Mouse (Mus musculus) T-helper 2 cell (primary cell): Measurements from ENCODE around the gene Bach2.

Experiments
- in situ Hi-C: fragments of 300-600 bp; cut with MboI, MseI; formaldehyde crosslinking; loops from one replicate; pipeline ENCODE4 v1.15.1; 2025; ENCODE audit warnings: high pct_unique_total_duplicates

The Bach2 gene

DNA sequence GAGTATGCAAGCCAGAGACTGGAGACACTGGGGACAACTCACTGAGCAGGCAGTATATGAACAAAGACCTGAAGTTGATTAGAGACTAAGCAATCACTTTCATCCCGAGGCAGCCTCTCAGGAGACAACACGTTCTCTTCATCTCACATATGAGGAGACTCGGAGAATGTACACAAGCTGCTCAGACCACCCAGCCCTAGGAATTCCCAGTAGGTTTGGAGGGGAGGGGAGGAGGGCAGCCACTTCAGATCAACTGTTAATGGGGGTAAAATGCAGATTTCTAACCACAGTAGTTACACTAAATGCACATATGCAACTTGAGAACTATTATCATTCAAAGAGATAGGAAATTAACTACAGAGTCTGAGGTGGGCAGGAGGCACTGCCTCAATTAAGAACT is 240.6 kb downstream of the Bach2 start:
- in situ Hi-C loops = no loop called here

GRCm38 (mm10) chr4:32479801-32480700 is 241.4 kb downstream of the Bach2 start:
- in situ Hi-C loops = no loop called here

DNA sequence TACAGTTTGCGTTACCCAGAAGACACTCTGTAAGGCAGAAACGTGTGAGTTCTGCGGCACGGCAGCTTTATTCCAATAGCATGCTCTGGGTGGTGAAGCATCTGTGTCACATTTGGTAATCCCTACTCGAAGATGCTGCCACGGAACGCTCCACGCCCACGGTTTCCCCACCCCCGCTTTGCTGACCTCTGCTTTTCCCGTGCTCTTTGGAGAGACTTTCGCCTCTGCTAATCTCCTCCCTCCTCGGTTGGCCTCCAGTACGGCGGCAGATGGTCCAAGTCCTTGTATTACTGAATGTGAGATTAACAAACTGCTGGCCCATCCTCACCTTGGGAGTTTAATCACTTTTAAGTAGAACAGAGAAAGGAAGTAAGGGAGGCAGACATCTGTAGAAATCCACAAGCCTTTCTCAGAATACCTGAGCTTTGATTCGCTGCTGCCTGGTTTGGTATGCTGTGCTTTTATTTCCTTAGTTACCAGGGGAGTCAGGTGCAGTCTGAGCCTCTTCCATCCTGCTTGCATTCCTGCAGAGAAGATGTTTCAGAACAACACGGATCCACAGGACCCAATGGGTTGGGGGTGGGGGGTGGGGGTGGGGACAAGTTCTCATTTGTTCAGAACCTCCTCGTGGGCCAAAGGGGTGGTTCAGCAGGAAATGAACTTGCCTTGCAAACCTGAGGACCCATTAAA is 242.9 kb downstream of the Bach2 start:
- in situ Hi-C loops = no loop called here

DNA sequence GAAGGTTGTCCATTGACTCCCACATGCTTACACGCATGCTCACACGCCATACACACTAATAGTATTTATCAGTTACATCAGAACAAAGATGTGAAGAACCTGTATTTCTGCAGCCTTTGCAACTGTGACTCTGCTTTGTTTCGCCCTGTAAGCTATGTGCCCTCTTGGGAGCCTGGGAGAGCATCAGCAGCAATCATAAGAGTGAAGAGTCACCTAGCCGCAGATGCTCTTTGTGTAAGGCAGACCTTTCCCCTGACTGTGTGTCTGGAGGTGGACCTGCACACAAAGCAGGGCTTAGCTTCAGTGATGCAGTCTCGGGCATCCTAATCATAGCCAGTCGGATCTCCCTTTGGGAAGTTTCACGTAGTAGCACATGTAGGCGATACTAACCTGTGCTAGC is 243.5 kb downstream of the Bach2 start:
- in situ Hi-C loops = no loop called here

DNA sequence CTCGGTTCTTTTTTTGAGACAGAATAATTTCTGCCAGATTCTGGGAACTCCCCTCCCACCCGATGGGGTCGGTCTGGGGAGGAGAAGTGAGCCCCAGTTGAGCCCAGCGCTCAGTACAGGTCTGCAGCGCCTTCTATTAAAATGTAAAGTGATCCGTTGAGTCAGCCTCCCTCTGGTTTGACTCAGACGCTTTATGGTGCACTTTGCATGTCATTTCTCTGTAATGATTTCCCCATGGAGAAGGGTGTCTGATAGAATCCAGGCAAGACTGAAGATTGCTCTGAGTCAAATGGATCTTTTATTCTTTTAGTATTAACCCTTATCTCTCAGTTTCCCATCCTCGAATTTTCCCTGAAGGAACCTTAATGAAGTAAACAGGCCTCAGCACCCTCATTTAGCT is 244.3 kb downstream of the Bach2 start:
- in situ Hi-C loops = no loop called here

DNA sequence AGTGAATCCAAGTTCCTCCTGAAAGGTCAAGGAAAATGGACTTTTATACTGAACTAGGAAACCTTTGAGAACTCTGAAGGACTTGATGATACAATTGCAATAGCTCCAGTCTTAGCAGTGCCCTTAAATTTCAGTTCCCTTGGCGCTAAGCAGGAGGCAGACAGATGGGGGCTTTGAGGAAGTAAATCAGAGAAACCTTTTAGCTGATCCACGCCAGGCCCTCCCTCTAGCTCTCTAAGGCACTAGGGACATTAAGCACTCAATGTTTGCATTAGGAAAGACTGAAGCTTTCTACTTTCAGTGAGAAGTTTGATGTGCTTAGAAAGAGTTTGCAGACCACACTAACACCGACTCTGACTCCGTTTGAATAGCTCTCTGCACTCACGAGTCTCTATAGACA is 247.2 kb downstream of the Bach2 start:
- in situ Hi-C loops = no loop called here

GRCm38 (mm10) chr4:32486654-32487398 is 248.2 kb downstream of the Bach2 start:
- in situ Hi-C loops = no loop called here

- in situ Hi-C loops = no loop called here
These were observed 250.6 kb downstream of the Bach2 start for GRCm38 (mm10) chr4:32489186-32489585.

DNA sequence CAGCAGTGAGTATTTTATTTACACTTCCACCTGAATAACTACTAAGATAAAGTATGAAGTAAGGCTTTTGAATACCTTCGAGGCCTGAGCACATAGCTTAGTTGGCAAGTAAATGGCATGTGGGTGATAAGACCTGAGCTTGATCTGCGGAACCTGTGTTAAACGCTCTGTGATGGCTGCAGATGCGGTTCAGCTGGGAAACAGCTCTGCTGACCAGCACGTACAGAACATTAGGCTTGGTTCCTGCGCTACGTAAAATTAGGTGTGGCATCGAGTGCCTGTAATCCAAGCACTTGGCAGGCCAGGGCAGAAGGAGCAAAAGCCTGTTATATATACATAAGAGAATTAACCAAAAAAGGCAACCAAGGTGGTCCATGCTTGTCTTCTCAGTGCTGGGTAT is 252.6 kb downstream of the Bach2 start:
- in situ Hi-C loops = no loop called here

DNA sequence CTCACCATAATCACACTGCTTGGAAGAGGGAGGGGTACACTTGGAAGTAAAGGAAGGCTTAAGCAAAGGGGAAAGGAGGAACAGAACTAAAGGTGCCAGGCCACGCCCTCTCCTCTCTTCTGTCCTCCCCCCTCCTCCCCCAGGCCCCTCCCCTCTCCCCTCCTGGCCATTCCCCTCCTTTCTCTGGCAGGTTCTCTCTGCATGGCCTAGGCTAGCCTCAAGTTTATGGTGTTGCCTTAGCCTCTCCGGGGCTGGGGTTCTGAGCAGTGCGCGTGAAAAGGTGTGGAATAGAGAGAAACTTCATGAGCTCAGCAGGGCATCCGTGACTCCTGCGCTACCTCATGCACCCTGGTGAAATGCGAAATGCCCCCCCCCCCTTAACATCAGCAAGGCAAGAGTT is 254.2 kb downstream of the Bach2 start:
- in situ Hi-C loops = no loop called here

- in situ Hi-C loops = no loop called here
These were observed 263.2 kb downstream of the Bach2 start for GRCm38 (mm10) chr4:32501780-32502179.

- in situ Hi-C loops = no loop called here
These were observed 263.6 kb downstream of the Bach2 start for GRCm38 (mm10) chr4:32502181-32502580.

GRCm38 (mm10) chr4:32504236-32504635 is 265.6 kb downstream of the Bach2 start:
- in situ Hi-C loops = no loop called here

- in situ Hi-C loops = no loop called here
These were observed 267.8 kb downstream of the Bach2 start for GRCm38 (mm10) chr4:32506306-32506808.

DNA sequence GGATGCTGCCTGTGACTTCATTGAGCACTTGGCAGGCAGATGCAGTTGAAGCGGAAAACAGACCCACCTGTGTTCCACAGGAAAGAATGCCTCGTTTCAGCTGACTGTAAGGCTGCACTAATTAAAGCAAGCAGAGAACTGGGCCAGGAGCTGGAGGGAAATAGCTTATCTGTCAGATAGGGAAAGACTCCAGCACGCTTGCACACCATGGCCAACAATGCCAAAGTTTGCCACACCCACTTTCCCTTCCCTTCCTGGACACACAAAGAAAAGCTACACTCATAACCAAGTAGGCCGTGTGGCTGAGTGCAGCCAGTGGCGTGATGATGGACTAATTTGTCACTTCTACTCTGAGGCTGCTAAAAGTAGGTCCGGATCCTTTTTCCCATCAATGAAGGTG is 268.4 kb downstream of the Bach2 start:
- in situ Hi-C loops = no loop called here

DNA sequence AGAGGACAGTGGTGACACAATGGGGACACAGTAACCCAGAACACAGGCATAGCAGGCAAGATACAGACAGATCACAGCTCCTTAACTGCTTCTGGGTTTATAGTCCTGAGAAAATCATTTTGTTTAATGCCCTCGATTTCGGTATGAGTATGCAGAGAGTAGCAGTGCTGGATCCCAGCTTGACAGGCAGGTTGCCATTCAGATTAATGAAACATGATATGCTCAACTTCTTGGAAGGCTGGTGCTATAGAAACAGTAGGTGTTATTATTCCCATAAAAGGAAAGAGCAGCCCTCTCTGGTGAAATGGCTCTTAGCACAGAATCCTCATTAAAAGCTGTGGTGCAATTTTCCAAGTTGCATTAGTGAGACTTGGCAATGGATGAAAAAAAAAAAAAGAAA is 270.0 kb downstream of the Bach2 start:
- in situ Hi-C loops = no loop called here

GRCm38 (mm10) chr4:32508996-32509395 is 270.4 kb downstream of the Bach2 start:
- in situ Hi-C loops = no loop called here

DNA sequence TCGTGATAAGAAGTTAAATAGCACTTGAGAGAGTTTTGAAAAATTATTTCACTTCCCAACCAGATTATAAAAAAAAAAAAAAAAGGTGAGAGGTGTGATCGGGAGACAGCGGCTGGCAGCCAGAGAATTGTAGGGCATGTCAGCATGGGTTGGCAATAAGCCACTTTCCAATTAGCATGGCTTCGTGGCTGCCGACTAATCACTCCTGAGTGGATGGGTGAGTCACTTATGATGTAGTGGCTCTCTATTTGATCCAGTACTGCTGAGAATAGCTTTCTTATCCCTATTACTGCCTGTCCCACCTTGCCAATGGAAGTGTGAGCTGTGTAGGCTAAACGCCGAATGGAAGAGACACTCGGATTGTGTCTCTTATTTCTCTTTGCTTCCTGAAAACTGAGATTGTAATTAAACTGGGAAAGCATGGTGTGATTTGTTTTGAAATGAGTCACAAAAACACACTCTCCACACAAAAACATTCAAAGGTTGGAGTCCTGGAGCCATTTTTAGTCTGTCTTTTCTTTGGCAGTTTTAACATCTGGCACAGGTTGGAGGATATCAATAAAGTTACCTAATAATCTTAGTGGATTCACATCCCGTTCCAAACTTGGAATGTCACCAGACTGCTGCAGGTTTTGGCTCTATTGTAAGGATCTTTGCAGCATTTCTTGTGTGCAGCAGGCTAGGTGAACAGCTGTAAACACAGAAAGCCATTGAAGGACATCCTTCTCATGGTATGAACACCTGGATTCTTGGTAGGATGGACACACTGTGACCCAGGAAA is 271.4 kb downstream of the Bach2 start:
- in situ Hi-C loops = no loop called here

- in situ Hi-C loops = no loop called here
These were observed 272.3 kb downstream of the Bach2 start for GRCm38 (mm10) chr4:32510940-32511339.

- in situ Hi-C loops = no loop called here
These were observed 277.5 kb downstream of the Bach2 start for GRCm38 (mm10) chr4:32516126-32516525.

GRCm38 (mm10) chr4:32518842-32519578 is 280.4 kb downstream of the Bach2 start:
- in situ Hi-C loops = no loop called here
